Mouse (Mus musculus) ES-E14 (cell line): ENCODE data around the gene Rbm28. TPM values are rescaled to one million over a fixed set of nuclear protein-coding genes. Genes with fewer than 3 reads are reported as not detected.

ENCODE experiments used
- total RNA-seq: library from RNA; depleted of rRNA; stranded (reverse); fragments of 300-350 nt; gene quantifications from 2 replicates; pipeline ENCODE4 v1.2.3, GENCODE M21; 2012; rRNA removed

The Rbm28 gene
- total RNA-seq, 1 experiment: 58.1 TPM

Other genes starting within 250 kb of the Rbm28 start
- gene Lep, start 104.8 kb downstream of the Rbm28 start, total RNA-seq: not detected in 2 replicates
- gene Prrt4, start 14.6 kb upstream of the Rbm28 start, total RNA-seq: 0.40 and 1.4 TPM in 2 replicates
- 24.9 and 29.7 TPM in 2 replicates for gene Impdh1, start 51.4 kb upstream of the Rbm28 start, total RNA-seq
- 36.9 and 38.9 TPM in 2 replicates for gene Hilpda, start 107.5 kb upstream of the Rbm28 start, total RNA-seq
- gene Fam71f2, start 114.6 kb upstream of the Rbm28 start, total RNA-seq: 0.42 and 0.58 TPM in 2 replicates
- gene Fam71f1, start 154.1 kb upstream of the Rbm28 start, total RNA-seq: 0.21 and 0.80 TPM in 2 replicates
- gene Calu, start 183.1 kb upstream of the Rbm28 start, total RNA-seq: 321 and 408 TPM in 2 replicates
- 0.11 and 0.13 TPM in 2 replicates for gene Opn1sw, start 223.5 kb upstream of the Rbm28 start, total RNA-seq
- gene Ccdc136, start 231.3 kb upstream of the Rbm28 start, total RNA-seq: 10.5 and 18.2 TPM in 2 replicates